Mouse (Mus musculus): Measurements from ENCODE around the gene Gm3298. TPM values are rescaled to one million over a fixed set of nuclear protein-coding genes. Genes with fewer than 3 reads are reported as not detected.

Gene Gm3298
- not detected for polyA plus RNA-seq (2014; fragmentation: Illumina TruSeq; extraction: RNeasy Lipid Tissue Mini Kit (QIAGEN cat#74804); ENCODE audit: insufficient read depth, low read depth, low replicate concordance)

GRCm38 (mm10) chr14:5015591-5015990 is at the start of gene Gm3298:
Gene Gm3298, plus strand, starts transcription at chr14:5015891.

DNA sequence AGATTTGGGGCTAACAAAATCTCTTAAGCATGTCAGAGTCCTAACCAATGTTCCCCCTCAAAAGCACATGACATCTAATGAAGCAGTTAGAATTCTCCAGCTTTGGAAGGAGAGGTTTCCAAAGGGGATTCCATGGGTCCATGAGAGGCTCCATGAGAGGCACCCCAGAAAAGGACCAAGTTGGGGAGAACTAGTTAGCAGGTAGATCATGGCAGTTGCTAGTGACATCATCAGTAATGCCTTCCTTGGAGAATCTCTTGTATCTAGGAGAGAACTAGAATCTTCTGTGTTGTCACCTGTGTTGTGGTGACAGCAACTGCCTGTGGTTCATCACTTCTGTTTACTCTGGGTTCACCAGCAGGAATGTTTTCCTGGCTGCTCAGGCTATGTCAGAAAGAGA is 32.1 kb upstream of the Gm3298 start, which contains the start of gene Gm8297:
Gene Gm8297, plus strand, starts transcription at position 301 of the 400 bp plus-strand sequence.

DNA sequence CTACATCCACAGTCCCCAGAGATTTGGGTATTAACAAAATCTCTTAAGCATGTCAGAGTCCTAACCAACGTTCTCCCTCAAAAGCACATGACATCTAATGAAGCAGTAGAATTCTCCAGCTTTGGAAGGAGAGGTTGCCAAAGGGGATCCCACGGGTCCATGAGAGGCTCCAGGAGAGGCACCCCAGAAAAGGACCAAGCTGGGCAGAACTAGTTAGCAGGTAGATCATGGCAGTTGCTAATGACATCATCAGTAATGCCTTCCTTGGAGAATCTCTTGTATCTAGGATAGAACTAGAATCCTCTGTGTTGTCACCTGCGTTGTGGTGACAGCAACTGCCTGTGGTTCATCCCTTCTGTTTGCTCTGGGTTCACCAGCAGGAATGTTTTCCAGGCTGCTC is 34.6 kb downstream of the Gm3298 start, which contains the start of gene 4930555G01Rik:
Gene 4930555G01Rik, plus strand, starts transcription at position 301 of the 400 bp plus-strand sequence.

Other genes with a start within 250 kb of the Gm3298 start
- not detected for gene Gm9602, start 239.6 kb upstream of the Gm3298 start, polyA plus RNA-seq (2014; fragmentation: Illumina TruSeq; extraction: RNeasy Lipid Tissue Mini Kit (QIAGEN cat#74804); ENCODE audit: insufficient read depth, low read depth, low replicate concordance)
- not detected for gene Gm3269, start 177.8 kb upstream of the Gm3298 start, polyA plus RNA-seq (2014; fragmentation: Illumina TruSeq; extraction: RNeasy Lipid Tissue Mini Kit (QIAGEN cat#74804); ENCODE audit: insufficient read depth, low read depth, low replicate concordance)
- gene Gm3264, start 160.3 kb upstream of the Gm3298 start, polyA plus RNA-seq (2014; fragmentation: Illumina TruSeq; extraction: RNeasy Lipid Tissue Mini Kit (QIAGEN cat#74804); ENCODE audit: insufficient read depth, low read depth, low replicate concordance): not detected
- gene Gm3278, start 123.5 kb upstream of the Gm3298 start, polyA plus RNA-seq (2014; fragmentation: Illumina TruSeq; extraction: RNeasy Lipid Tissue Mini Kit (QIAGEN cat#74804); ENCODE audit: insufficient read depth, low read depth, low replicate concordance): not detected
- not detected for gene Gm8297, start 32.0 kb upstream of the Gm3298 start, polyA plus RNA-seq (2014; fragmentation: Illumina TruSeq; extraction: RNeasy Lipid Tissue Mini Kit (QIAGEN cat#74804); ENCODE audit: insufficient read depth, low read depth, low replicate concordance)
- not detected for gene 4930555G01Rik, start 34.7 kb downstream of the Gm3298 start, polyA plus RNA-seq (2014; fragmentation: Illumina TruSeq; extraction: RNeasy Lipid Tissue Mini Kit (QIAGEN cat#74804); ENCODE audit: insufficient read depth, low read depth, low replicate concordance)
- not detected for gene Gm8281, start 55.1 kb downstream of the Gm3298 start, polyA plus RNA-seq (2014; fragmentation: Illumina TruSeq; extraction: RNeasy Lipid Tissue Mini Kit (QIAGEN cat#74804); ENCODE audit: insufficient read depth, low read depth, low replicate concordance)
- not detected for gene Gm8279, start 115.6 kb downstream of the Gm3298 start, polyA plus RNA-seq (2014; fragmentation: Illumina TruSeq; extraction: RNeasy Lipid Tissue Mini Kit (QIAGEN cat#74804); ENCODE audit: insufficient read depth, low read depth, low replicate concordance)
- not detected for gene Gm3317, start 148.6 kb downstream of the Gm3298 start, polyA plus RNA-seq (2014; fragmentation: Illumina TruSeq; extraction: RNeasy Lipid Tissue Mini Kit (QIAGEN cat#74804); ENCODE audit: insufficient read depth, low read depth, low replicate concordance)
- not detected for gene Gm8271, start 169.9 kb downstream of the Gm3298 start, polyA plus RNA-seq (2014; fragmentation: Illumina TruSeq; extraction: RNeasy Lipid Tissue Mini Kit (QIAGEN cat#74804); ENCODE audit: insufficient read depth, low read depth, low replicate concordance)
- not detected for gene Gm3526, start 244.7 kb downstream of the Gm3298 start, polyA plus RNA-seq (2014; fragmentation: Illumina TruSeq; extraction: RNeasy Lipid Tissue Mini Kit (QIAGEN cat#74804); ENCODE audit: insufficient read depth, low read depth, low replicate concordance)

All from lung, adult 10 weeks (tissue).